Mouse (Mus musculus) midbrain, embryonic 11.5 days (tissue): ENCODE measurements around the gene Hsd3b7. TPM values are rescaled to one million over a fixed set of nuclear protein-coding genes. Genes with fewer than 3 reads are reported as not detected.

Source experiments
- ATAC-seq: fragments of 200-750 bp; cut with Nextera tagmentation; 2 replicates; pipeline ENCODE4 v1.8.0; 2017; ENCODE audit warnings: moderate TSS enrichment, moderate library complexity; ENCODE audit not compliant: low FRiP score
- DNase-seq: peaks from one replicate; pipeline ENCODE4 v3.0.0; 2015; ENCODE audit warnings: low spot score; ENCODE audit errors: missing footprints
- H3K27ac ChIP-seq: fragments of 300-500 bp; sonication (generic); 2 replicates; pipeline ENCODE4 v1.5.1; 2014; ENCODE audit warnings: low read depth, low read length
- H3K27me3 ChIP-seq: fragments of 300-500 bp; sonication (generic); 2 replicates; pipeline ENCODE4 v1.6.1; 2014; ENCODE audit warnings: mild to moderate bottlenecking, low read length, moderate library complexity, mixed read lengths; ENCODE audit not compliant: control insufficient read depth, insufficient read depth
- H3K36me3 ChIP-seq: fragments of 300-500 bp; sonication (generic); 2 replicates; pipeline ENCODE4 v1.6.1; 2014; ENCODE audit warnings: mild to moderate bottlenecking, low read length, moderate library complexity, mixed read lengths; ENCODE audit not compliant: control insufficient read depth, insufficient read depth
- H3K4me1 ChIP-seq: fragments of 300-500 bp; sonication (generic); 2 replicates; pipeline ENCODE4 v1.6.1; 2014; ENCODE audit warnings: low read length; ENCODE audit not compliant: control insufficient read depth, insufficient read depth
- H3K4me2 ChIP-seq: fragments of 300-500 bp; sonication (generic); 2 replicates; pipeline ENCODE4 v1.6.1; 2014; ENCODE audit warnings: mild to moderate bottlenecking, moderate library complexity
- H3K4me3 ChIP-seq: fragments of 300-500 bp; sonication (generic); 2 replicates; pipeline ENCODE4 v1.5.1; 2014; ENCODE audit warnings: low read depth, low read length
- H3K9ac ChIP-seq: fragments of 300-500 bp; sonication (generic); 2 replicates; pipeline ENCODE4 v1.6.1; 2014; ENCODE audit warnings: low read length
- H3K9me3 ChIP-seq: fragments of 300-500 bp; sonication (generic); 2 replicates; pipeline ENCODE4 v1.6.1; 2016; ENCODE audit warnings: low read length; ENCODE audit not compliant: control insufficient read depth
- WGBS: fragments of 180-500 bp; shearing (Covaris S2); extraction: QIAGEN DNeasy Blood & Tissue Kit; methylation state at CpG from one replicate; pipeline ENCODE4 v1.1.7; 2014; 5-methylcytosine and 5-hydroxymethylcytosine counted together
- polyA plus RNA-seq: library from polyadenylated mRNA; unstranded; fragments of >200 nt; fragmentation: Nextera tagmentation; extraction: Ambion mirVana; gene quantifications from 2 replicates; pipeline ENCODE4 v1.2.1, GENCODE M21; 2014

The Hsd3b7 gene
- polyA plus RNA-seq, 1 experiment from 2014 or later = 7.9 TPM

GRCm38 (mm10) chr7:127840886-127841285, 40.5 kb downstream of the Hsd3b7 start:
- ATAC-seq = peak; percentile 55
- H3K27ac ChIP-seq = peak overlapping the region; percentile 83
- H3K36me3 ChIP-seq = no peaks in the 10 kb centered on the region
- H3K9me3 ChIP-seq = no peaks in the 10 kb centered on the region
- 7% methylated on average over 15 of the region's 15 CpGs for WGBS
- DNase-seq = no peak
- H3K4me1 ChIP-seq = peaks cover 6% of the 10 kb centered on the region
- H3K4me3 ChIP-seq = peak overlapping the region; percentile 65
- H3K27me3 ChIP-seq = no peaks in the 10 kb centered on the region
- peak overlapping the region; percentile 62 for H3K9ac ChIP-seq
- H3K4me2 ChIP-seq = peak overlapping the region; percentile 100

- Histone ChIP-seq H3K4me1 (peaks cover 6% of the 10 kb centered on the region), H3K4me3 (peak overlapping the region; percentile 65), H3K27me3 (no peaks in the 10 kb centered on the region), H3K9me3 (no peaks in the 10 kb centered on the region), H3K9ac (peak overlapping the region; percentile 62), H3K36me3 (no peaks in the 10 kb centered on the region), H3K27ac (peak overlapping the region; percentile 83), H3K4me2 (peak overlapping the region; percentile 100)
- ATAC-seq (peak; percentile 93), DNase-seq (peak; percentile 98)
- under 1% methylated on average over 45 of the region's 46 CpGs for WGBS
Measured at GRCm38 (mm10) chr7:127841340-127842000, 41.1 kb downstream of the Hsd3b7 start.

GRCm38 (mm10) chr7:127842001-127842718, 41.8 kb downstream of the Hsd3b7 start:
- Histone ChIP-seq H3K4me2 (peak overlapping the region; percentile 100), H3K27me3 (no peaks in the 10 kb centered on the region), H3K4me1 (peaks cover 6% of the 10 kb centered on the region), H3K27ac (no peak overlapping the region), H3K36me3 (no peaks in the 10 kb centered on the region), H3K9ac (peak overlapping the region; percentile 62), H3K9me3 (no peaks in the 10 kb centered on the region), H3K4me3 (peak overlapping the region; percentile 65)
- under 1% methylated on average over 40 of the region's 40 CpGs for WGBS
- ATAC-seq = peak; percentile 61
- DNase-seq = peak; percentile 95

GRCm38 (mm10) chr7:127849973-127850875, 49.8 kb downstream of the Hsd3b7 start:
- peak; percentile 56 for DNase-seq
- 74% methylated on average over 6 of the region's 6 CpGs for WGBS
- no peaks in the 10 kb centered on the region for H3K36me3 ChIP-seq

DNA sequence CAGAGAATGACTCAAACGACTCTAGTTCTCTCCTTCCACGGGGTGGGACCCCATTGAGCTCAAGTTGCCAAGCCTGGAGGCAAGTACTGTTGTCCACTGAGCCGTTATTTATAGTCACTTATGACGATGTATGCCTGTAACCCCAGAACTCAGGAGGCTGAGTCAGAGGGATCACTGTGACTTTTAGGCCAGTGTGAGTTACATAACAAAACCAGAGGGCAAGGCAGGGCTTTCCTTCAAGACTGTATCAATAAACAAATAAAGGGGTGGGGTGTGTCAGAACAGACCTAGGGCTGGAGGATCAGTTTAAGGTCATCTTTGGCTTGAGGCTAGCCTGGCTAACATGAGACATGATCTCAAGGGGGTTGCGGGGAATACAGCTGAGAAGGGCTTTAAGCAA, 50.5 kb downstream of the Hsd3b7 start:
- H3K4me1 ChIP-seq = no peaks in the 10 kb centered on the region
- no peak overlapping the region for H3K4me2 ChIP-seq
- H3K4me3 ChIP-seq = no peak overlapping the region
- DNase-seq = peak; percentile 33
- no peaks in the 10 kb centered on the region for H3K27me3 ChIP-seq
- no peak overlapping the region for H3K27ac ChIP-seq
- no peaks in the 10 kb centered on the region for H3K9me3 ChIP-seq
- WGBS = 76% methylated on average over 5 of the region's 5 CpGs
- no peaks in the 10 kb centered on the region for H3K36me3 ChIP-seq
- no peak for ATAC-seq
- H3K9ac ChIP-seq = no peak overlapping the region

More at GRCm38 (mm10) chr7:127849973-127850875, 49.8 kb downstream of the Hsd3b7 start:
- H3K4me3 ChIP-seq = no peak overlapping the region
- H3K4me1 ChIP-seq = no peaks in the 10 kb centered on the region
- ATAC-seq = no peak
- no peak overlapping the region for H3K9ac ChIP-seq
- H3K27ac ChIP-seq = no peak overlapping the region
- H3K9me3 ChIP-seq = no peaks in the 10 kb centered on the region
- H3K4me2 ChIP-seq = no peak overlapping the region
- H3K27me3 ChIP-seq = no peaks in the 10 kb centered on the region

Other genes with a start within 250 kb of the Hsd3b7 start
- gene Tmem265, start 239.2 kb upstream of the Hsd3b7 start, polyA plus RNA-seq = 4.0 and 8.4 TPM in 2 replicates
- 55.1 and 56.2 TPM in 2 replicates for gene Phkg2, start 227.3 kb upstream of the Hsd3b7 start, polyA plus RNA-seq
- 13.4 and 15.8 TPM in 2 replicates for gene Ccdc189, start 212.0 kb upstream of the Hsd3b7 start, polyA plus RNA-seq
- gene Rnf40, start 211.8 kb upstream of the Hsd3b7 start, polyA plus RNA-seq = 36.5 and 39.2 TPM in 2 replicates
- 32.1 and 34.4 TPM in 2 replicates for gene Zfp629, start 184.8 kb upstream of the Hsd3b7 start, polyA plus RNA-seq
- 44.3 and 52.2 TPM in 2 replicates for gene Bcl7c, start 91.7 kb upstream of the Hsd3b7 start, polyA plus RNA-seq
- gene Ctf1, start 87.9 kb upstream of the Hsd3b7 start, polyA plus RNA-seq = 4.0 and 4.6 TPM in 2 replicates
- gene Ctf2, start 68.4 kb upstream of the Hsd3b7 start, polyA plus RNA-seq = 0.12 TPM in 1 of 2 replicates, not detected in the other
- 8.3 and 9.3 TPM in 2 replicates for gene Fbxl19, start 56.1 kb upstream of the Hsd3b7 start, polyA plus RNA-seq
- 6.1 and 6.3 TPM in 2 replicates for gene Orai3, start 30.8 kb upstream of the Hsd3b7 start, polyA plus RNA-seq
- gene Setd1a, start 23.9 kb upstream of the Hsd3b7 start, polyA plus RNA-seq = 19.0 and 22.1 TPM in 2 replicates
- gene Gm49388, start 15.0 kb upstream of the Hsd3b7 start, polyA plus RNA-seq = not detected in 2 replicates
- 10.1 and 12.2 TPM in 2 replicates for gene Stx4a, start 23.7 kb downstream of the Hsd3b7 start, polyA plus RNA-seq
- 6.9 and 8.4 TPM in 2 replicates for gene Stx1b, start 23.9 kb downstream of the Hsd3b7 start, polyA plus RNA-seq
- gene Zfp646, start 75.6 kb downstream of the Hsd3b7 start, polyA plus RNA-seq = 16.0 and 17.4 TPM in 2 replicates
- 20.3 and 24.3 TPM in 2 replicates for gene Zfp668, start 76.2 kb downstream of the Hsd3b7 start, polyA plus RNA-seq
- 0.32 and 0.36 TPM in 2 replicates for gene Prss53, start 90.4 kb downstream of the Hsd3b7 start, polyA plus RNA-seq
- gene Gm21974, start 94.8 kb downstream of the Hsd3b7 start, polyA plus RNA-seq = not detected in 2 replicates
- 44.6 and 48.6 TPM in 2 replicates for gene Vkorc1, start 95.0 kb downstream of the Hsd3b7 start, polyA plus RNA-seq
- gene Bckdk, start 103.5 kb downstream of the Hsd3b7 start, polyA plus RNA-seq = 96.5 and 107 TPM in 2 replicates
- gene Kat8, start 111.9 kb downstream of the Hsd3b7 start, polyA plus RNA-seq = 54.6 and 57.1 TPM in 2 replicates
- 0.78 and 0.86 TPM in 2 replicates for gene Prss8, start 129.5 kb downstream of the Hsd3b7 start, polyA plus RNA-seq
- gene Prss36, start 146.1 kb downstream of the Hsd3b7 start, polyA plus RNA-seq = 9.4 and 9.6 TPM in 2 replicates
- 51.6 and 54.4 TPM in 2 replicates for gene Fus, start 166.9 kb downstream of the Hsd3b7 start, polyA plus RNA-seq
- 5.5 and 6.7 TPM in 2 replicates for gene Pycard, start 193.3 kb downstream of the Hsd3b7 start, polyA plus RNA-seq
- gene Trim72, start 203.3 kb downstream of the Hsd3b7 start, polyA plus RNA-seq = 0.07 TPM in 1 of 2 replicates, not detected in the other